Mouse (Mus musculus): Measurements from ENCODE around the gene Tipin. TPM values are rescaled to one million over a fixed set of nuclear protein-coding genes. Genes with fewer than 3 reads are reported as not detected.

Gene Tipin
- polyA plus RNA-seq (2015; fragmentation: Nextera tagmentation; extraction: Ambion mirVana) = 59.8 and 70.2 TPM in 2 replicates

- peak within 1 kb of the TSS; percentile 79 for H3K27ac ChIP-seq (ENCODE audit: low read length)
- ATAC-seq (peak; percentile 97), DNase-seq (ENCODE audit: low spot score) (peak; percentile 97)
- peak within 1 kb of the TSS; percentile 83 for H3K4me3 ChIP-seq (ENCODE audit: low read depth, low read length)
- 0 out of 2 replicates have a peak, but pooled peaks cover 3% of the 10 kb centered on the region for H3K4me1 ChIP-seq (ENCODE audit: insufficient read depth, low read depth, low read length)
- no peaks in the 10 kb centered on the region for H3K27me3 ChIP-seq (replicated peaks; ENCODE audit: insufficient read depth, low read length)
- H3K4me2 ChIP-seq (replicated peaks; ENCODE audit: low read depth, low read length) = peak within 1 kb of the TSS; percentile 77
- peak within 1 kb of the TSS; percentile 84 for H3K9ac ChIP-seq (replicated peaks; ENCODE audit: low read depth)
- 2% methylated on average over 46 of the region's 46 CpGs for WGBS
- TF ChIP-seq EP300 (IDR thresholded peaks at IDR 0.05) (peak; percentile 77), CTCF (IDR thresholded peaks at IDR 0.05) (no peak)
- H3K36me3 ChIP-seq (ENCODE audit: insufficient read depth, low read length) = no peaks in the 10 kb centered on the region
- H3K9me3 ChIP-seq (ENCODE audit: low read length) = no peaks in the 10 kb centered on the region
Observed at GRCm38 (mm10) chr9:64281105-64281780, at the start of gene Tipin. Gene Tipin, plus strand, starts transcription at chr9:64281581.

- Histone ChIP-seq H3K9me3 (ENCODE audit: low read length) (no peaks in the 10 kb centered on the region), H3K9ac (replicated peaks; ENCODE audit: low read depth) (no peak overlapping the region), H3K4me2 (replicated peaks; ENCODE audit: low read depth, low read length) (no peak overlapping the region), H3K27ac (ENCODE audit: low read length) (no peak overlapping the region), H3K4me1 (ENCODE audit: insufficient read depth, low read depth, low read length) (peaks cover 13% of the 10 kb centered on the region; the same call in 1 of the 2 replicates), H3K4me3 (ENCODE audit: low read depth, low read length) (no peak overlapping the region), H3K36me3 (ENCODE audit: insufficient read depth, low read length) (no peaks in the 10 kb centered on the region), H3K27me3 (replicated peaks; ENCODE audit: insufficient read depth, low read length) (no peaks in the 10 kb centered on the region)
- 71% methylated on average over 3 of the region's 3 CpGs for WGBS
- DNase-seq (ENCODE audit: low spot score) (no peak), ATAC-seq (no peak)
- TF ChIP-seq CTCF (IDR thresholded peaks at IDR 0.05) (no peak), EP300 (IDR thresholded peaks at IDR 0.05) (no peak)
Observed at GRCm38 (mm10) chr9:64231674-64232073, 49.7 kb upstream of the Tipin start.

- peak; percentile 25; the same call in 1 of the 2 replicates for ATAC-seq
- DNase-seq (ENCODE audit: low spot score) = no peak
- WGBS = 44% methylated on average over 9 of the region's 9 CpGs
Observed at GRCm38 (mm10) chr9:64232257-64232957, 49.0 kb upstream of the Tipin start.

GRCm38 (mm10) chr9:64233656-64234055 is 47.7 kb upstream of the Tipin start:
- ATAC-seq (peak; percentile 86), DNase-seq (ENCODE audit: low spot score) (peak; percentile 90)
- no peaks in the 10 kb centered on the region for H3K36me3 ChIP-seq (ENCODE audit: insufficient read depth, low read length)
- H3K27ac ChIP-seq (ENCODE audit: low read length) = peak overlapping the region; percentile 43; the same call in 1 of the 2 replicates
- WGBS = 43% methylated on average over 5 of the region's 5 CpGs
- H3K4me2 ChIP-seq (replicated peaks; ENCODE audit: low read depth, low read length) = no peak overlapping the region
- no peak overlapping the region for H3K4me3 ChIP-seq (ENCODE audit: low read depth, low read length)
- H3K27me3 ChIP-seq (replicated peaks; ENCODE audit: insufficient read depth, low read length) = no peaks in the 10 kb centered on the region
- peaks cover 13% of the 10 kb centered on the region; the same call in 1 of the 2 replicates for H3K4me1 ChIP-seq (ENCODE audit: insufficient read depth, low read depth, low read length)
- TF ChIP-seq EP300 (IDR thresholded peaks at IDR 0.05) (peak; percentile 45; the same call in 1 of the 2 replicates), CTCF (IDR thresholded peaks at IDR 0.05) (no peak)
- no peak overlapping the region for H3K9ac ChIP-seq (replicated peaks; ENCODE audit: low read depth)
- H3K9me3 ChIP-seq (ENCODE audit: low read length) = no peaks in the 10 kb centered on the region

More at GRCm38 (mm10) chr9:64232257-64232957, 49.0 kb upstream of the Tipin start:
- Histone ChIP-seq H3K4me1 (ENCODE audit: insufficient read depth, low read depth, low read length) (peaks cover 13% of the 10 kb centered on the region; the same call in 1 of the 2 replicates), H3K4me2 (replicated peaks; ENCODE audit: low read depth, low read length) (no peak overlapping the region), H3K4me3 (ENCODE audit: low read depth, low read length) (no peak overlapping the region), H3K9me3 (ENCODE audit: low read length) (no peaks in the 10 kb centered on the region), H3K27me3 (replicated peaks; ENCODE audit: insufficient read depth, low read length) (no peaks in the 10 kb centered on the region), H3K27ac (ENCODE audit: low read length) (no peak overlapping the region), H3K9ac (replicated peaks; ENCODE audit: low read depth) (no peak overlapping the region), H3K36me3 (ENCODE audit: insufficient read depth, low read length) (no peaks in the 10 kb centered on the region)
- no peak for TF ChIP-seq EP300 (IDR thresholded peaks at IDR 0.05)
- no peak for TF ChIP-seq CTCF (IDR thresholded peaks at IDR 0.05)

GRCm38 (mm10) chr9:64234768-64235435 is 46.5 kb upstream of the Tipin start, which contains the start of gene Uchl4:
Gene Uchl4, plus strand, starts transcription at chr9:64235201.
- H3K27ac ChIP-seq (ENCODE audit: low read length) = peak within 1 kb of the TSS; percentile 43; the same call in 1 of the 2 replicates
- 87% methylated on average over 8 of the region's 8 CpGs for WGBS
- ATAC-seq (no peak), DNase-seq (ENCODE audit: low spot score) (no peak)
- H3K4me3 ChIP-seq (ENCODE audit: low read depth, low read length) = no peak within 1 kb of the TSS
- no peak for TF ChIP-seq CTCF (IDR thresholded peaks at IDR 0.05)
- no peak for TF ChIP-seq EP300 (IDR thresholded peaks at IDR 0.05)
- H3K36me3 ChIP-seq (ENCODE audit: insufficient read depth, low read length) = no peaks in the 10 kb centered on the region
- no peak within 1 kb of the TSS for H3K4me2 ChIP-seq (replicated peaks; ENCODE audit: low read depth, low read length)
- H3K9ac ChIP-seq (replicated peaks; ENCODE audit: low read depth) = no peak within 1 kb of the TSS
- no peaks in the 10 kb centered on the region for H3K9me3 ChIP-seq (ENCODE audit: low read length)
- peaks cover 13% of the 10 kb centered on the region; the same call in 1 of the 2 replicates for H3K4me1 ChIP-seq (ENCODE audit: insufficient read depth, low read depth, low read length)
- no peaks in the 10 kb centered on the region for H3K27me3 ChIP-seq (replicated peaks; ENCODE audit: insufficient read depth, low read length)

GRCm38 (mm10) chr9:64236056-64236455 is 45.3 kb upstream of the Tipin start:
- Histone ChIP-seq H3K9me3 (ENCODE audit: low read length) (no peaks in the 10 kb centered on the region), H3K27me3 (replicated peaks; ENCODE audit: insufficient read depth, low read length) (no peaks in the 10 kb centered on the region), H3K4me1 (ENCODE audit: insufficient read depth, low read depth, low read length) (peaks cover 13% of the 10 kb centered on the region; the same call in 1 of the 2 replicates), H3K36me3 (ENCODE audit: insufficient read depth, low read length) (no peaks in the 10 kb centered on the region), H3K9ac (replicated peaks; ENCODE audit: low read depth) (no peak overlapping the region), H3K4me2 (replicated peaks; ENCODE audit: low read depth, low read length) (no peak overlapping the region), H3K4me3 (ENCODE audit: low read depth, low read length) (no peak overlapping the region), H3K27ac (ENCODE audit: low read length) (no peak overlapping the region)
- ATAC-seq (no peak), DNase-seq (ENCODE audit: low spot score) (no peak)
- TF ChIP-seq CTCF (IDR thresholded peaks at IDR 0.05) (no peak), EP300 (IDR thresholded peaks at IDR 0.05) (no peak)
- WGBS = 97% methylated on average over 7 of the region's 7 CpGs
